Mouse (Mus musculus): ENCODE measurements at regions not wholly inside any gene's neighbourhood (a gene's known extent, or its start where the extent isn't known, plus 50 kb on each side); places are given as distances from the start of the nearest gene placed in this dataset.
A peak's percentile ranks its signal among the peaks of the same experiment; 100 is the strongest.

DNA sequence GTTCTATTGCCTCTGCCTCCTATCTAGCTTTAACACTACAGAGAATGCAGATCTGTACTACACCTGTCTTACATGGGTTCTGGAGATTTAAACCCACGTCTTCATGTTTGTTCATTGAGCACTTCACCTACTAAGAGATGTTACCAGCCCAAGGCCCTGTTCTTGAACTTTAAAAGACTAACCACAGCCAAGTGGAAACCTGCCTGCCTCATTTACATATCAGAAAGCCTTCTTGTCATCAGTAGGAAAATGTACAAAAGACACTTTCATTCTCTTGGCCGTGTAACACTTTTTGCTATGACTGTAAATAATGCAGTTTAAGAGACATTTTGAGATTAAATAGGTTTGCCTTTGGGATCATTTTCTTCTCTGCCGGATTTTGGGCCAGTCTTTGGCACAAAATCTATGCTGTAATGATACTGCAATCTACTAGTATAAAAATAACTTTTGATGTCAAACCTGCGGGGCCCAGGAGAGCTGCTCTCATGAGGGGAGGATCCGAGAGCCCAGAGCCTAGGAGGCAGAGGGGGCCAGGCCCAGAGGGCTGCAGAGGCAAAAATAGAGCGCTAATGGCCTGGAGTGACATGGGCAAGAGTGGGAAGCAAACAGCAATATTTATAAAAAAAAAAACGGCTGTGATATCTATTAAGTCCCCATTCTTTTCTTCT, 318.4 kb upstream of the Myo3a start:
- no peak for DNase-seq (ENCODE audit: low spot score in 2 of 2)
- intact Hi-C loops (cut with DNase I), result loop anchor here (1.0 to 5.0 kb wide), 3 partner anchors 542 to 697 kb away; partner anchors contain the start of gene Gpr158

DNA sequence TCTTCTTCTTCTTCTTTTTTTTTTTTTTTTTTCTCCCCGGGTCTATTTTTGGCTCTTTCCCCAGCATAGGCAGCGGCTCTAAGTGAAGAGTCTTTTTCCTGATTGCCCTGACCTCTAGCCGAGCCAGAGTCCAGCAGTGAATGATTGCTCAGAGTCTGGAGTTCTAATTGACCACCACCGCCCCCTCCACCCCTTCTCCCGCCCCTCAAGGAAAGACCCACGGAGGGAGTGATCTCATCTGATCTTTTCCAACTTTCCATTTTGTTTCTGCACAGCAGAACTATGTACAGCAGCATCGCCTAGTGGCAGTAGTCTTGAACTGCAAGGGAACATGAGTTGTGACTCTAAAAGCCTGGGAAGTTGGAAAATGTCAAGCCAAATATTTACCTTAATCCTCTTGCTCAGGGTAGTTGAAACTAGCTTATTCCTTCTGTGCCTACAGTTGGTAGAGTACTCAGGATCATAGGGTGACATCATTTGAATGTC, 317.8 kb upstream of the Myo3a start:
- DNase-seq (ENCODE audit: low spot score in 2 of 2), result peak; percentile 74 to 82
- intact Hi-C loops (cut with DNase I), result loop anchor here (1.0 to 5.0 kb wide), 3 partner anchors 542 to 697 kb away; partner anchors contain the start of gene Gpr158

DNA sequence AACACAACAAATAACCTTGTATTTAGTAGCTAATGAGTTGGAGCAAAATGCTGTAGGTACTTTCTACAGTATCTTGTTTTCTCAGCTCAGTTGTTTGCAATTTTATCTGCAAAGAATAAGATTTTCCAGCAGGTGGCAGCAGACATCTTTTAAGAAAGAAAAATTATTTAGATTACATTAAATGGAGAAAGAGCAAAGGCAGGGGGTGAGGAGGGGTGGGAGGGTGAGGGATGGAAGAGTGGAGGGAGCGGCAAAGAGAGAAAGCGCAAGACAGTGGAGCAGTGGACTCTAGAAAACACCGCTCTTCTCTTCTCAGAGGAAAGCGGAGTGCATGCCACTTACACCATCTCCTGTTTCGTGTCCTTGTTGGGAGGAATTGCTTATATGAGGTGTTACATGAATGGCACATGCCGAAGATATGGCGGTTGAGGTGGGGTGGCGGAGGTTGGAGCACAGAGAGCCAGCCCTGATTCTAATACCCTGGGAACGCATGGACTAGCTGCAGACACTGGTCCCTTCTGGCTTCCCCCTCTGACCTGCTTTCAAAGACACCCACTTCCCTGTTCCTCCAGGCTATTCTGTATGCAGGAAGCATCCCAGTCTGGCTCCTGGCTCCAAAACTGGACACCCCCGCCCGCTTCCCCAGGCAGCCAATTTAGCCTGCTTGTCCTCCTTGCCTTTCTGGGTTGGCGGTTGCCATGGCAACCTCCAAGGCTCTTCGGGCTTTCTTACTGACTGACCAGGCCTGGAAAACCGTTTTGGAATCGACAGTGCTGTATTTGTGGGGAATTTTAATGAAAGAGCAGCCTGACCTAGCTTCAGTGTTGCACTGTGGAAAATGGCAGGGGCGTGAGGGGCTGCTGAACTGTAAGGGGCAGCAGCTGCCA, 309.3 kb upstream of the Myo3a start:
- intact Hi-C loops (cut with DNase I), result loop anchor here (5.0 kb wide), 1 partner anchor 711 kb away; the partner anchor contains the start of genes Enkur and Thnsl1

DNA sequence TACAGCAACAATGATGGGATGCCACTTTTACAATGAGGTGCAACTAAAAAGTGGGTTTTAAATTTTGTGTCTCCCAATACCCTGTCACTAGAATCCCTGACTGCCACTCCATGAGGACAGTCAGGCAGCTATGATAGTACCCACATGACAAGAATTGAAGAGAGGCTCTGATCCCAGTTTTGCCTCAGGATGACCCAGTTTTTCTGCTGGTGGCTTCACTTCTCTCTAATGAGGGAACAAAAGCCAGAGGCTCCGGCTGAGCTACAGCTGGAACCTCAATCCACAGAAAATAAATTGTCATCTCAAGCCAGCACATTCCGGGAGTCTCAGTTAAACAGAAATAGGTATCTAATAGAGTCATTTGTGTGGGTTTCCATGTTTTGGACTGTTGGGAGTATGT, 308.2 kb upstream of the Myo3a start:
- no peak for DNase-seq (ENCODE audit: low spot score in 2 of 2)
- intact Hi-C loops (cut with DNase I), result loop anchor here (5.0 kb wide), 1 partner anchor 712 kb away; the partner anchor contains the start of genes Enkur and Thnsl1

More for the DNA sequence above, 309.3 kb upstream of the Myo3a start:
- peak; percentile 89 to 90 for DNase-seq (ENCODE audit: low spot score in 2 of 2)

DNA sequence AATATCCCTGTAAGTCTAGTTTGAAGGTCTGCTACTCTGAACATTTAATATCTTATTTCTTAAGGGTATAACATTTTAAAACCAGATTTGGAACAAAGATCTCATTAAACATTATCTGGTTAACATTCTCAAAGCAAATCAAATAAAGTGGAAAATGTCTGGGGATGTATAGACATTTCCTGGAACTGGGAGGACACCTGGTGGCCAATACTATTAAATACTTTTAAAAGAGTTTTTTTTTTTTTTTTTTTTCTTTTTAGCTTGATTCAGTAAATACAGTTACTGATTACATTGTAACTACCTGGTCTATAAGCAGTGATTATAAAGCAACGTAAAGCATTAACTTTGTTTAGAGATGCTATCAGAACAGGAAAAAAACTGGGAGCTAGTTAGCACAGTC, 299.6 kb upstream of the Myo3a start:
- no peak for DNase-seq (ENCODE audit: low spot score in 2 of 2)
- intact Hi-C loops (cut with DNase I), result loop anchor here (5.0 kb wide), 1 partner anchor 715 kb away; no protein-coding TSS in a partner anchor

DNA sequence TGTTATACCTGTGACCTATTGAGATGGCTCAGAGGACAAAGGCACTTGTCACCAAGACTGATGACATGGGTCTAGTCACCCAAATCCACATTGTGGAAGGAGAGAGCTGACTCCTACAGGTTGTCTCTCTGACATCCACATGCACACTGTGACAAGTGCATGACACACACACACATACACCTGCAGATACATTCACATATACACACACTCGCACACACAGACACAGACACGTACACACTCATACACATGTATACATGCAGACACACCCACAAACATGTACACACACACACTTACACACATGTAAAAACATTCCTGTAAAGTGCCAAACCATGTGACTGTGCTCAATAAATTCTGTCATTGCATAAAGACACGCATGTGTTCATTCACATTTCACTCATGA, 287.3 kb upstream of the Myo3a start:
- no peak for DNase-seq (ENCODE audit: low spot score in 2 of 2)
- intact Hi-C loops (cut with DNase I), result loop anchor here (5.0 kb wide), 1 partner anchor 782 kb away; no protein-coding TSS in a partner anchor

DNA sequence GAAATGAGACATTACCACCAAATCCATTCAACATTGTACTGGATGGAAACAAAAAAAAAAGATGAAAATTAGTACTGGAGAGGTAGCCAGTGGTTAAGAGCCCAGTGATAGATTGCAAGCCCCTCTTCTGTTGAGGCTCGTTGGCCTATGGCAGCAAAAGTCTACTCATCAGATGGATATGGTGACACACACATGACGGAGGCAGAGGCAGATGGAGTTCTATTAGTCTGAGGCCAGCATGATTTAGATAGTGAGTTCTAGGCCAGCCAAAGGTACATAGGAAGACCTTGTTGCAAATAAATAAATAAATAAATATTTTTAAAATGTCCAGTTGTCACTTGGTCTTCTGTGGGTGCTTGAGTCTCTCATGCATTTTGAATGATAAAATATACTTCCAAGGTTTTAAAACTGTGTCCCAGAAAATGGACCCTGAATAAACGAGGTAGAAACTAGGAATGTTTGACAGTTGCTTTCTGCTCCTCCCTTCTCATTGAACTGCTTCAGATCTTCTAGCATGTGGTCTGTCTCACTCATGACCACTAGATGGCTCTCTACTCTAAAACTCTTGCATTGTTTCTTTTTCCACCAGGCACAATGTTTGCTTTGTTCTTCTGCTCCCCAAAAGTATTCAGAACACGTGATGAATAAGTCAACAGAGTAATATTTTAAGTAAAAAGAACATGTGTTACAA, 286.4 kb upstream of the Myo3a start:
- intact Hi-C loops (cut with DNase I), result loop anchor here (5.0 kb wide), 1 partner anchor 781 kb away; no protein-coding TSS in a partner anchor
- DNase-seq (ENCODE audit: low spot score in 2 of 2), result no peak

DNA sequence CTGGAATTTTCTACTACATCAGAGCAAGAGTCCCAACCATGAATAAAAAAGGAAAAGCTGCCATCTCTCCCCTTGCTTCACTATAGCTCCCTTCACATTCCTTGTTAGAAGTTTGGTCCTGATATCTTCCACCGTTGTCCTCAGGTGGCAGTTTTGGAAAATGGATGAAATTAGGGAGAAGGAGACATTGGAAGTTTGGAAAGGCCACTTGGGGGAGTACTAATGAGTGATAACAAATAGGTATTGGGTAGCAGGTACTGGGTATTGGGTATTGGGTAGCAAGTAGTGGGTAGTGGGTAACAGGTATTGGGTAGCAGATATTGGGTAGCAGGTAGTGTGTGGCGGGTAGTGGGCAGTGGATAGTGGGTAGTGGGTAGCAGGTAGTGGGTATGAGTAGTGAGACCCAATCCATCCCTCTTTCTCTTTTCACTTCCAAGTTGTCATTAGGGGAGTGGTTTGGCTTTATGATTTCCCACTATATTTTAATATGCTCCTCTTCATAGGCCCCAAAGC, 285.8 kb upstream of the Myo3a start:
- no peak for DNase-seq (ENCODE audit: low spot score in 2 of 2)
- intact Hi-C loops (cut with DNase I), result loop anchor here (5.0 kb wide), 1 partner anchor 781 kb away; no protein-coding TSS in a partner anchor

DNA sequence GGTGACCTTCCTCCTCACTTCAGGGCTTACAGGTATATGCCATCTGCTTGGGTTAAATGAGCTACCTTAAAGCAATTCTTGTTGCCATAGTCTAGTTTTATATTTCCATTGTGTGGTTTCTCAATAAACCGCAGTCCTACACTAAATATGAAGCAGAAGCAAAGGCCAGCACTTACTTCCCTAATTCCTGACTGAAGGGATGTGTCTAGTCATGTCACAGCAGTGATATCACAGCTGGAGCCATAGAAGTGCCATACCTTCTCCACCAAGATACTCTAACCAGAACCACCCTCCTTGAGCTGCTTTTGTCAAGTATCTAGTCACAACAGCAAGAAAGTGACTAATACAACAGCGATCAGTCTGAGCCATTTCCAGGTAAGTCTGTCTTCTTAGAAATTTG, 283.6 kb upstream of the Myo3a start:
- intact Hi-C loops (cut with DNase I), result loop anchor here (5.0 kb wide), 1 partner anchor 779 kb away; no protein-coding TSS in a partner anchor
- DNase-seq (ENCODE audit: low spot score in 2 of 2), result no peak

DNA sequence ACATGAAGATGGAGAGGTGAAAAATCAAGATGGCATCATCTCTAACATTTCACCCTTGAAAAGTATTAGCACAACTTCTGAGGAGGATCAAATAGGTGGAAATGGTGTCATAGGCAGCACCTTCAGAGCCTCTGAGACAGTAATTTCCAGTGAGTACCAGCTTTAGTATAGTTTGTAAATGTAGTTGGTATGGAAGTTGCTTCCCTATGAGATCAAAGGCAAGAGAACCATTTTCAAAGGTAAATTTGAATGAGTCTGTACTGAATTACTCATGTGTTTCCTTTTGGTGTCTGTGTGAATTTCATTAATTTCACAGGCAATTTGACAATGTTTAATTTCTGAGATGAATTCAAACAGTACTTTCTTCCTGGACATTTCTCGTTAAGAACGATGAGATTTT, 280.8 kb upstream of the Myo3a start:
- intact Hi-C loops (cut with DNase I), result no loop called here
- no peak for DNase-seq (ENCODE audit: low spot score in 2 of 2)

DNA sequence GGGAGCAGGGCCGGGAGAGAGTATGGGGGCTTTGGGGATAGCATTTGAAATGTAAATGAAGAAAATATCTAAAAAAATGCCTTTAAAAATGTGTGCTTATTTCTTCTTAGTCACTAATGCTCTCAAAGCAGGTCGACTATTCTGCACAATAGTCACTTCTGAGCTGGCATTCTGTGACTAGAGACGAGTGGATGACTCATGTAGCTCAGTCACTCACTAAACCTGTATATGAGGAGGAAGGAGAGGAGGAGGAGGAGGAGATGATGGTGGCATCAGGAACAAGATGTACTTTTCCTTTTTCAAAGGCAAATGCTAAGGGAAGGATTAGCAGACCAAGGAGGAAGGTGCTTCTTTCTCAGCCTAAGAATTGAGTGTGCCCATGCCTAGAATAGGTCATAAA, 276.0 kb upstream of the Myo3a start:
- no peak for DNase-seq (ENCODE audit: low spot score in 2 of 2)
- intact Hi-C loops (cut with DNase I), result no loop called here

DNA sequence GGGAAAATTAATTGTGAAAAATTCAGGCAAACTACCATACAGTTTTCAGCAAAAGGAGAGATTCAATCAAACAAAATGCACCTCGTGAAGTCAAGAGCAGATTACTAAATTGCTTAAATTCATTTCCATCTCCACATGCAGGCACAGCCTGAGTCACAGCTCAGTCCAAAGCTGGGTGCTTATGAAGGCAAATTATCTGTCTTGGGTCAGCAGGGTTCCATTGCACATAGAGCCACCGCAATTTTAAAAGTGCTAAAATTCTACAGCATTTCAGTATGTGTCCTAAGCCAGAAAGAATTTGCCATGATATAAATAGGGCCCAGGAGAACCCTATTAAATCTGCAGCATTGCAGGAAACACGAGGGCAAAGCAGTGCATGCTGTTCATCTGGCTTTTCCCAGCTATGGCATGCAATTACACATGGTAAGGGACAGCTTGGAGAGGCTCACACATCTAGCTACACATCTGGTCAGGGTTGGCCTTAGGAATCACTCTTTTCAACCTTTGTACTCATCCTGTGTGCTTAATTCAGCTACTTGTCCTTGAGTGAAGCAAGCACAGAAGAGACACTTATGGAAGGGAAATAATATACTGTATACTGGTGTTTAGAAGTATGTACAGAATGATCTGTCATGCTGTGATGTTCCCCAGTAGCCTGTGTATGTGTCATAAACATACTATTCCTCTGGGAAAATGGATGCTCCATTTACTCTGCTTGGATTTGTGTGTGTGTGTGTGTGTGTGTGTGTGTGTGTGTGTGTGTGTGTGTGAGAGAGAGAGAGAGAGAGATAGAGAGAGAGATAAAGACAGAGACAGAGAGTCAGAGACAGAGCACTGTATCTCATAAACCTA, 271.0 kb upstream of the Myo3a start:
- no peak for DNase-seq (ENCODE audit: low spot score in 2 of 2)
- intact Hi-C loops (cut with DNase I), result loop anchor here (5.0 kb wide), 2 partner anchors 671 to 906 kb away; no protein-coding TSS in a partner anchor

DNA sequence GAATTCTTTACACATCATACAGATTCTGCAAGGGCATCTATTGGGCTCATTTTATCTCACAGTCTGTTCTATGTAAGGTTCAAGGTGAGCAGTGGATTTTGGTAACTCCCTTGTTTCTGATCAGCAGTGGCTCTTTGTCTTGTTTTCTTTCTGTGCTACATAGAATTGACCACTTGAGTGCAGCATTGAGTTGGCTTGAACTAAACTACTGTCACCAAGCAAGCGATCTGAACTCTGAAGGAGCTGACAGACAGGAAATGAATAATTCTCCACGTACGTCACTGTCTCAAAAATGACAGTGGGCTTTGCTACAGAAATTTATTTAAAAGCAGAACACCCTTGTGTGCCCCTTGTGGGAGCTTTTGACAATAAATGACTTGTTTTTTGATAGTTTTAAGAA, 268.9 kb upstream of the Myo3a start:
- intact Hi-C loops (cut with DNase I), result loop anchor here (2.0 to 5.0 kb wide), 3 partner anchors 669 to 904 kb away; no protein-coding TSS in a partner anchor
- DNase-seq (ENCODE audit: low spot score in 2 of 2), result no peak

DNA sequence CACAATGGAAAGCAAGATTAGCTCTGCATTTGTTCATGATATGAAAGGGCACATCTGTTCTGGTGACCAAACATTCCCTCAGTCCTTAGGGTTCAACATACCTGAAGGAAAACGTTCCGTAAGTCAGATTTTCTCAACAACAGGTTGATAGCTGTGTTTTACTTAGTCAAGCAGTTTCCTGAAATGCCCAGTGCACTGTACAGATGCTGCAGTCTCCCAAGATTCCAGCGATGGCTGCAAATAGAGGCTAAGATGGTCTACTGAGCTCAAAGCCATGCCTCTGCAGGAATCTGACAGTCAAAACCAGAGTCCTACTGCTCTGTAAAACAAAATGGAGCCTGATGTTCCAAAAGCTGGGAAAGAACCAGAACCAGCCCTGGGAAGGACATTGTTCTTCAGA, 268.5 kb upstream of the Myo3a start:
- DNase-seq (ENCODE audit: low spot score in 2 of 2), result no peak
- intact Hi-C loops (cut with DNase I), result loop anchor here (2.0 to 5.0 kb wide), 3 partner anchors 668 to 903 kb away; no protein-coding TSS in a partner anchor

DNA sequence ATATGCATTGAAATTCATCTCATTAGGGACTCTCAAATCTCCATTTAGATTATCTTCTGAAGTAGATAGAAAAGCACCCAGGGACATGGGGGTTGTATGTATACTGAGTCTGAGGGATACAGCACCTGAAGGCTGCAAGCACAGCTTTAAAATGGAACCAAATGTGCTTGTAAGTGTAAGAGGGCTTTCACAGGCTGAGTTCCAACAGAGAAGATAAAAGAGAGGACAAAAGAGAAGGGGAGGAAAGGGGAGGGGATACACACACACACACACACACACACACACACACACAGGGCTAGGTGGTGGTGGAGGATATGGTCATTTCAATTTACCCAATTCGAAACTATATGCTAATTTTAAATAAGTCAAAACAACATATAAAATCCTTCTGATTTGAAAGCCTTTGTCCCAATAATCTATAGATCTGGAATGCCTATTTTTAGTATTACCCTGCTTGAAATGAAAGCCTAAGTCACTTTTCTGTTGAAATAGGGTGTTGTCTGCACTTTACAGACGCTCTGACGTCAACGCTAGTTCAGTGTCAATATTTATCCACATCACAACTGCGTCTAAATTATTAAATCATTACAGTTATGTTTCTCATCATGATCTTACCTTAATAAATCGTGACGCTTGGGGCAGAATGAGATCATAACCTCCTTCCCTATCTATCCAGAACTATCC, 263.8 kb upstream of the Myo3a start:
- no peak for DNase-seq (ENCODE audit: low spot score in 2 of 2)
- intact Hi-C loops (cut with DNase I), result no loop called here

DNA sequence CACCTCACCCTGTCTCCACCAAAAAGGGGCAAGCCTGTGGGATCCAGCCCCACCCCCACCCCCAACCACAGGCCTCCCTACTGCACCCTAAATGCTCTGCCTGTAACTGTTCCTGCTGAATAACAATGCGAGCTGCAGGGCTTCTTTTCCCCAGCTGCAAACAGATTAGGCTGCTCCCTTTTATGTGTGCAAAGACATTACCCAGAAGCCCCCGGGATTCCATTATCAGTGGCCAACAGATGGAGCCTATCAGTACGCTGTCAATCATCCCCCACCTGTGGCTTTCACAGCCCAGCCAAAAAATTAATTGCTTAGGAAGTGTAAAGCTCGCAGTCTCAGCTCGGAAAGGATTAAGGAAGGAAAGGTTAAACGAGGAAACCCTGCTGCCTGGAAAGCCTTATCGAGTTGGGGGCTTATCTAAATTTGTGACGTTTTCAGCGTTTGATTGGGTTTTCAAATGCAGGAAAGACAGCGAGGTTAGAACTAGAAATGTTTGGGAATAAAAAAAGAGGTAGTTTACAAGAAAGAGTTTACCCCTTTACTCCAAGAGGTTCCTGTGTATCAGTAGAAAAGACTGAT, 263.2 kb upstream of the Myo3a start:
- DNase-seq (ENCODE audit: low spot score in 2 of 2), result no peak
- intact Hi-C loops (cut with DNase I), result no loop called here

DNA sequence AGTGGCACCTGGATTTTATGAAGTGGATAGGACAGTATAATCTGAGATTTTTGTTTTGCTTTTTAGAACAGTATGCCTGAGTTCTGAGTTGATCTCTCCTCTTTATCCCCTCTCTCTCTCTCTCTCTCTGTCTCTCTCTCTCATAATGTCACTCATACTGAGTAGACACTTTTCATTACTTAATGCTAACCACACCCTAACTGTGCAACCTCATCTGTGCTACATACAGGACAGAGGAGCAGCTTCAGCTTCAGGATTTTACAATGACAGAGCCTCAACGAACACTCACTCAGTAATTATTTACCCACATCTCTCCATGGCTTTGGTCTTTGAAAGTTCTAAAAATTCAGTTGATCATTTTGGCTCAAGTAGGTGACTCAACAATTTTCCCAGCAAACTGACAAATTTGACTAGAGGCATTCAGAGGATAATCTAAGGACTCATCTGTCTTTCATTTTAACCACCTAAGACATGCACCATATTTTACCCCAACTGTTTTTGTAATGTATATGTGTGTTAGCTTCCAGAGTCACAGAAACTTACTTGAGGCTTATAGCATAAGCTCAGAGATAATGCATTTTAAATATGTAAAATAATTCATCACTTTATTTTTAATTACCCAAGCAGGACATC, 256.4 kb upstream of the Myo3a start:
- intact Hi-C loops (cut with DNase I), result no loop called here
- no peak for DNase-seq (ENCODE audit: low spot score in 2 of 2)

Measured in left cerebral cortex, postnatal 36 days (tissue).